Mouse (Mus musculus): ENCODE measurements around the gene Ceacam18.

The Ceacam18 gene

GRCm38 (mm10) chr7:43634500-43634899 lies at the start of gene Ceacam18:
Ceacam18 (plus strand) TSS chr7:43634707.
- DNase-seq (ENCODE audit: low read depth, low spot score), result no peak

- no peak for DNase-seq (ENCODE audit: low read depth, low spot score)
Measured at GRCm38 (mm10) chr7:43584790-43585189, 49.7 kb upstream of the Ceacam18 start.

GRCm38 (mm10) chr7:43601884-43602283 lies 32.6 kb upstream of the Ceacam18 start:
- no peak for DNase-seq (ENCODE audit: low read depth, low spot score)

- peak; percentile 4 for DNase-seq (ENCODE audit: low read depth, low spot score)
Measured at GRCm38 (mm10) chr7:43606896-43607742, 27.4 kb upstream of the Ceacam18 start, which contains the start of gene Zfp819. Zfp819 (plus strand) TSS chr7:43607169.

- no peak for DNase-seq (ENCODE audit: low read depth, low spot score)
Measured at GRCm38 (mm10) chr7:43607743-43608287, 26.7 kb upstream of the Ceacam18 start.

- no peak for DNase-seq (ENCODE audit: low read depth, low spot score)
Measured at GRCm38 (mm10) chr7:43608316-43608824, 26.1 kb upstream of the Ceacam18 start.

GRCm38 (mm10) chr7:43613816-43614551 lies 20.5 kb upstream of the Ceacam18 start:
- DNase-seq (ENCODE audit: low read depth, low spot score), result no peak

- DNase-seq (ENCODE audit: low read depth, low spot score), result no peak
Measured at GRCm38 (mm10) chr7:43622927-43623326, 11.6 kb upstream of the Ceacam18 start.

- DNase-seq (ENCODE audit: low read depth, low spot score), result no peak
Measured at GRCm38 (mm10) chr7:43623819-43624218, 10.7 kb upstream of the Ceacam18 start.

GRCm38 (mm10) chr7:43625065-43625464 lies 9.4 kb upstream of the Ceacam18 start:
- no peak for DNase-seq (ENCODE audit: low read depth, low spot score)

- no peak for DNase-seq (ENCODE audit: low read depth, low spot score)
Measured at GRCm38 (mm10) chr7:43625794-43626422, 8.6 kb upstream of the Ceacam18 start.

- DNase-seq (ENCODE audit: low read depth, low spot score), result no peak
Measured at GRCm38 (mm10) chr7:43633940-43634339, 567 bp upstream of the Ceacam18 start.

GRCm38 (mm10) chr7:43636194-43636593 lies 1.7 kb downstream of the Ceacam18 start:
- no peak for DNase-seq (ENCODE audit: low read depth, low spot score)

- no peak for DNase-seq (ENCODE audit: low read depth, low spot score)
Measured at GRCm38 (mm10) chr7:43637118-43637517, 2.6 kb downstream of the Ceacam18 start.

- DNase-seq (ENCODE audit: low read depth, low spot score), result no peak
Measured at GRCm38 (mm10) chr7:43642587-43642986, 8.1 kb downstream of the Ceacam18 start.

- DNase-seq (ENCODE audit: low read depth, low spot score), result no peak
Measured at GRCm38 (mm10) chr7:43643046-43643652, 8.6 kb downstream of the Ceacam18 start.

GRCm38 (mm10) chr7:43652683-43653082 lies 18.2 kb downstream of the Ceacam18 start:
- DNase-seq (ENCODE audit: low read depth, low spot score), result no peak

GRCm38 (mm10) chr7:43654519-43654918 lies 20.0 kb downstream of the Ceacam18 start:
- no peak for DNase-seq (ENCODE audit: low read depth, low spot score)

- DNase-seq (ENCODE audit: low read depth, low spot score), result no peak
Measured at GRCm38 (mm10) chr7:43656232-43656631, 21.7 kb downstream of the Ceacam18 start.

GRCm38 (mm10) chr7:43660002-43660401 lies 25.5 kb downstream of the Ceacam18 start, which contains the start of gene Siglece:
Siglece (minus strand) TSS chr7:43660161.
- DNase-seq (ENCODE audit: low read depth, low spot score), result no peak

- DNase-seq (ENCODE audit: low read depth, low spot score), result no peak
Measured at GRCm38 (mm10) chr7:43662804-43663203, 28.3 kb downstream of the Ceacam18 start.
